Mouse (Mus musculus) megakaryocyte, embryonic 14.5 days (primary cell): ENCODE measurements around the gene Gm20517. TPM values are rescaled to one million over a fixed set of nuclear protein-coding genes. Genes with fewer than 3 reads are reported as not detected.

Source experiments
- H3K27me3 ChIP-seq: replicated peaks from 2 replicates; pipeline ENCODE3; 2012; ENCODE audit warnings: inconsistent platforms
- H3K36me3 ChIP-seq: replicated peaks from 2 replicates; pipeline ENCODE3; 2012; ENCODE audit warnings: low read length, inconsistent platforms, mixed read lengths
- H3K4me1 ChIP-seq: 2 replicates; pipeline ENCODE4 v1.6.1; 2012; ENCODE audit warnings: inconsistent platforms
- H3K4me3 ChIP-seq: replicated peaks from 2 replicates; pipeline ENCODE3; 2012; ENCODE audit warnings: moderate library complexity, mild to moderate bottlenecking, inconsistent platforms
- H3K9me3 ChIP-seq: 2 replicates; pipeline ENCODE4 v1.6.1; 2012; ENCODE audit warnings: inconsistent platforms
- FLI1 ChIP-seq: IDR thresholded peaks from 2 replicates; pipeline ENCODE4 v1.6.1; 2012; ENCODE audit warnings: low read length, inconsistent platforms, mixed read lengths
- GATA1 ChIP-seq: IDR thresholded peaks from 3 replicates; pipeline ENCODE4 v1.6.1; 2012; ENCODE audit warnings: mixed read lengths, low read length, inconsistent platforms, borderline replicate concordance
- polyA plus RNA-seq: library from polyadenylated mRNA; stranded (reverse); fragments of >175 nt; gene quantifications from 2 replicates; pipeline ENCODE4 v1.2.3, GENCODE M21; 2012; ENCODE audit warnings: low replicate concordance; ENCODE audit not compliant: insufficient read depth

Gene Gm20517
- polyA plus RNA-seq = 0.29 and 0.81 TPM in 2 replicates

GRCm38 (mm10) chr17:47610849-47611660 is at the start of gene Gm20517, which contains the start of the genes Bysl and Med20:
TSS of gene Gm20517 (plus strand) at chr17:47611589.
TSS of gene Bysl (minus strand) at chr17:47611492.
TSS of gene Med20 (plus strand) at chr17:47611582.
- H3K36me3 ChIP-seq = peaks cover 64% of the 10 kb centered on the region
- no peak for TF ChIP-seq GATA1
- TF ChIP-seq FLI1 = peak; percentile 91
- no peaks in the 10 kb centered on the region for H3K27me3 ChIP-seq
- peaks cover 74% of the 10 kb centered on the region for H3K4me1 ChIP-seq
- H3K9me3 ChIP-seq = no peaks in the 10 kb centered on the region
- H3K4me3 ChIP-seq = peak within 1 kb of the TSS; percentile 97

DNA sequence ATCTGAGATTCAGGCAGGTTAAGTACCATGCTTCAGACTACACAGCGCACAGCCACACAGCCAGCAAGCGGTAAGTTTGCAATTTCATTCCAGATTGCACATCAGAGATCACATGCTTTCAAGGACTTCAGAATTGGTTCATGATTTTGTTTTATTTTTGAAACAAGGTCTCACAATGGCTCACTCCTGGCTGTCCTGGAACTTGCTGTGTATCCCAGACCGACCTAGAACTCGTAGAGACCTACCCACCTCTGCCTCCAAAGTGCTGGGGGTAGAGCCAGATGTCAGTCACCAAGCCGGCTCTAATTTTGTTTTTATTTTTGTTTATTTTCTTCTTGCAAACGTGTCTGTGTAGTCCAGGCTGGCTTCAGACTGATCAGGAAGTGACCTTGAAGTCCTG is 48.5 kb upstream of the Gm20517 start:
- H3K9me3 ChIP-seq = no peaks in the 10 kb centered on the region
- TF ChIP-seq GATA1 (no peak), FLI1 (no peak)
- peaks cover 47% of the 10 kb centered on the region for H3K36me3 ChIP-seq
- H3K4me1 ChIP-seq = peaks cover 92% of the 10 kb centered on the region
- H3K4me3 ChIP-seq = no peak overlapping the region
- H3K27me3 ChIP-seq = no peaks in the 10 kb centered on the region

- Histone ChIP-seq H3K4me3 (peak overlapping the region; percentile 16), H3K9me3 (no peaks in the 10 kb centered on the region), H3K36me3 (peaks cover 37% of the 10 kb centered on the region), H3K4me1 (peaks cover 86% of the 10 kb centered on the region), H3K27me3 (no peaks in the 10 kb centered on the region)
- TF ChIP-seq FLI1 (no peak), GATA1 (no peak)
Measured at GRCm38 (mm10) chr17:47564612-47565011, 46.8 kb upstream of the Gm20517 start.

DNA sequence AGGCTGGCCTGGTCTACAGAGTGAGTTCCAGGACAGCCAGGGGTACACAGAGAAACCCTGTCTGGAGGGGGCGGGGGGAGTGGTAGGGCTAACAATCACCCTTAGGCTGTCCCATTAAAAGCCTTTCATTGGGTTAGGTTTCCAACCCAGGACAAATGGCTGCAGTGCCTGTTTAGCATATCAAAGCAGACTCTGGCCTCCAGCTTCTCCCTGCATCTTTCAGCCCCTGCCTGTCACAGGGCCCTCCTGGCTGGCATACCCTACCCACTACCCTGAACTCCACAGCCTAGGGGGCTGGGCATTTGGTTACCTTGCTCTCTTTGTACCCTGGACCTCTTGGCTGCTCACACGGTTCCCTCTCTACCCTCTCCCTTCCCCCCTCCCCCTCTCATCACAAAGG is 45.3 kb upstream of the Gm20517 start:
- TF ChIP-seq FLI1 = no peak
- TF ChIP-seq GATA1 = no peak
- H3K4me1 ChIP-seq = peaks cover 75% of the 10 kb centered on the region
- peak overlapping the region; percentile 28 for H3K4me3 ChIP-seq
- peaks cover 36% of the 10 kb centered on the region for H3K36me3 ChIP-seq
- H3K9me3 ChIP-seq = no peaks in the 10 kb centered on the region
- H3K27me3 ChIP-seq = no peaks in the 10 kb centered on the region

DNA sequence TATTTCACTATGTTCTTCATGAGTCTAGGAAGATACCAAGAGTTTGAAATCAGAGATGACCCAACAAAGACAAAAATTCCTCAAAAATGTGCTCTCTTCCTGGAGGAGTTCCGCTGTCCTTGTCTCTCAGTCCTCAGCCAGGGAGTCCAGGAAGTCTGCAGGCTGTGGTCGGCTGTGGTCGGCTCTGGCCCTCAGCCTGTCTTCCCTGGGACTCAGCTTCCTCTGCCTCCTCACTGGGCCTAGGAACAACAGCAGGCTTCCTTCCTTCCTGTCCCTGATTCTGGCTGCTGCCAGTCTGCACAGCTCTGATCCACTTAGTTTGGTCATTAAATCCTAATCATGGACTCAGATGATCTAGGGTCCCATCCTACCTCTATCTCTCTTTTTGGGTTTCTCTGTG is 44.1 kb upstream of the Gm20517 start:
- TF ChIP-seq FLI1 (no peak), GATA1 (no peak)
- Histone ChIP-seq H3K4me3 (peak overlapping the region; percentile 16), H3K4me1 (peaks cover 78% of the 10 kb centered on the region), H3K36me3 (peaks cover 42% of the 10 kb centered on the region), H3K9me3 (no peaks in the 10 kb centered on the region), H3K27me3 (peaks cover 3% of the 10 kb centered on the region)

GRCm38 (mm10) chr17:47568389-47568788 is 43.0 kb upstream of the Gm20517 start:
- peaks cover 6% of the 10 kb centered on the region for H3K27me3 ChIP-seq
- no peak overlapping the region for H3K4me3 ChIP-seq
- no peaks in the 10 kb centered on the region for H3K9me3 ChIP-seq
- H3K4me1 ChIP-seq = peaks cover 74% of the 10 kb centered on the region
- no peak for TF ChIP-seq GATA1
- no peak for TF ChIP-seq FLI1
- peaks cover 40% of the 10 kb centered on the region for H3K36me3 ChIP-seq

DNA sequence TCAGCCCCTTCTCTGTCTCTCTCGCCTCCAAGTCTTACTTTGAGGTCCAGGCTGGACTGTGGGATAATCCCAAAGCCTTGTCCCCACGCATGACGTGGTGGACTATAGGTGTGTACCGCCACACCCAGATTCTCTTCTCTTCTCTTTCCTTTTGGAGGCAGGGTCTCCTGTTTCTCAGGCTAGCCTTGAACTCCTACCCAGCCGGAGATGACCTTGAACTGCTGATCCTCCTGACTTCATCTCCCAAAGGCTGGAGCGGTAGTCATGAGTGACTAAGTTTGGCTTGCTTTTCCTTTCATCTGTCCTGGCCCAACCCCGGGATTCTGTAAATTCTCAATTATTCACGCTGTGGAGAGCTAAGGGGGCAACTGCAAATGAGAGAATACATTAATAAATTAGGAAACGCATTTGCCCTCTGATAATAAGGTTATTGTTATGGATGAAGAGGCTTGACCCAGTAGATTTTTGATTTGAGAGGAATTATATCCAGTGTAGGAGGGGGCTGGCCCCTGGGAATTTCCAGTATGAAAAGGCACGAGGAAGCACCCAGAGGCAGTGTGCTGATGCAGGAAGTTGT is 42.4 kb upstream of the Gm20517 start:
- peaks cover 71% of the 10 kb centered on the region for H3K4me1 ChIP-seq

DNA sequence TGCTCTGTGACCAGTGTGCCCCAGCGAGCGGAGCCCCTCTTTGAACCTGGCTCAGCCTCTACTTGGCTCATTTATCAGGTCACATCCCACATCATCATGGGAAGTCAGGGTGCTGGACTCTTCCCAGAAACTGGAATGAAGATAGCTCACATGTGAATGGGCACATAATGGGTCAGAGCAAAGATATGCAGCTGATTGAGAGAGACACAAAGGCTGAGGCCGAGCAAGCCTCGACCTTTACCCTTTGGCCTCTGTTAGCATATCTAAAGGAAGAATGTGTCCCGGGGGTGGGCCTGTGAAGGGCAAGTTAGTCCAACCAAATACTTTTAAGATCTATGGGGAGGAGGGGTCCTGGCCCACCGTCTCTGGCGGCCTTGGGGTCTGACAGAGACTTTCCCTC is 39.8 kb upstream of the Gm20517 start:
- Histone ChIP-seq H3K4me3 (no peak overlapping the region), H3K9me3 (no peaks in the 10 kb centered on the region), H3K36me3 (peaks cover 38% of the 10 kb centered on the region), H3K27me3 (peaks cover 11% of the 10 kb centered on the region), H3K4me1 (peaks cover 62% of the 10 kb centered on the region)
- TF ChIP-seq FLI1 (no peak), GATA1 (no peak)

More for the DNA sequence above, 42.4 kb upstream of the Gm20517 start:
- H3K27me3 ChIP-seq = peaks cover 8% of the 10 kb centered on the region
- TF ChIP-seq GATA1 (no peak), FLI1 (no peak)
- peaks cover 40% of the 10 kb centered on the region for H3K36me3 ChIP-seq
- no peaks in the 10 kb centered on the region for H3K9me3 ChIP-seq
- H3K4me3 ChIP-seq = no peak overlapping the region

DNA sequence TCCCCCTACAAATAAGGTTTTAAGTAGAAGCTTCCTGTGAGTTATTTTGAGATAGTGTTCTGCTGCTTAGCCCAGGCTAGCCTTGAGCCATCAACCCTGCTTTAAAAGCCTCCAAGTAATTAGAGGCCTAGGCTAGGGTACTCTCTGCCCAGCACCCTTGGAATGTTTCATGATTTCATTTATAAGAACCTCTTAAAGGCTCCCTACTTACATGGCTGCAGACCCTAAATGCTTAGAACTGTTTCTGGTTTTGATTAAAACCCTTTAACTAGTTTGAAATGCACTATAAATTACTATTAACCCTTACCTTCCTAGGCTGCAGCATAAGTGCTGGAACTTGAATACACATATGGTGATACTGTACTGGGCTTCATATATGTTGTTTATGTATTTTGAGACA is 39.0 kb upstream of the Gm20517 start:
- H3K4me3 ChIP-seq = no peak overlapping the region
- H3K4me1 ChIP-seq = peaks cover 56% of the 10 kb centered on the region
- peaks cover 40% of the 10 kb centered on the region for H3K36me3 ChIP-seq
- TF ChIP-seq GATA1 (no peak), FLI1 (no peak)
- H3K9me3 ChIP-seq = no peaks in the 10 kb centered on the region
- H3K27me3 ChIP-seq = peaks cover 11% of the 10 kb centered on the region

DNA sequence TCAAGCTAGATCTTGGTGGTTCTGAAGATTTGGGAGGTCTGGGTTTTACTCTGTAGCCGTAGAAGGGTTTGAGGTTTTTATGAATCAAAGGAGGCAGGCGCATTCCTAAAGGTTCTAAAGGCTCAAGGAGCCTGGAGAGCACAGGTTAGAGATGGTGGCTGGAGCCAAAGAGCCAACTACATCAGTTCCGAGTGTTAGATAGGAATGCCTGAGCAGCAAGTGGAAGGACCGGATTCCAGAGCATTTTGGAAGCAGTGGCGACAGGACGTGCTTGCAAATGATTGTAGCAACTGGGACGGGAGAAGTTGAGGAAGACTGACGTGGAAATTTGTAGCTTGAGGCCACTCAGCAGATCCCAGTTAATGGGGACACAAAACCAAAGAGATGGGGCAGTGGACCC is 37.4 kb upstream of the Gm20517 start:
- Histone ChIP-seq H3K4me1 (peaks cover 59% of the 10 kb centered on the region), H3K27me3 (peaks cover 11% of the 10 kb centered on the region), H3K36me3 (peaks cover 44% of the 10 kb centered on the region), H3K4me3 (no peak overlapping the region), H3K9me3 (no peaks in the 10 kb centered on the region)
- TF ChIP-seq GATA1 (no peak), FLI1 (no peak)
